11 mouse cellular contexts compared by ENCODE assay signal in genomic region chr6:94994376-94994775, GRCm38 (mm10).
"Had no signal": no experiment of that assay in that cellular context is flagged by ENCODE, and none has a peak within 500 bp of the region (broad histone marks: within the 10 kb centered on the region; RNA-seq: fewer than 3 reads in every experiment).

No protein-coding gene starts in this region.

- DNase-seq: gastrocnemius, postnatal 14 days; heart, adult 2 months; heart, postnatal 10 days; heart, postnatal 4 days; kidney, adult 18-20 months; kidney, adult 8-10 months; kidney, postnatal 10 days; kidney, postnatal 25 days; kidney, postnatal 4 days; liver; liver, embryonic 13.5 days had no signal
